Mouse (Mus musculus) left cerebral cortex, adult 2 months (tissue): ENCODE data around the gene Nln. TPM values are rescaled to one million over a fixed set of nuclear protein-coding genes. Genes with fewer than 3 reads are reported as not detected.

Experiments used
- DNase-seq, 2 experiments: peaks; one replicate each; pipeline ENCODE4 v3.0.0; 2021 to 2022; ENCODE audit warnings: low spot score in 2 of 2, mixed read lengths in 1 of 2; ENCODE audit errors: extremely low spot score in 1 of 2
- H3K27ac ChIP-seq: fragments of 200-600 bp; 2 replicates; pipeline ENCODE4 v1.8.1; 2022
- H3K4me3 ChIP-seq: fragments of 200-600 bp; 2 replicates; pipeline ENCODE4 v1.8.1; 2022
- CTCF ChIP-seq: fragments of 200-600 bp; IDR thresholded peaks from 2 replicates; pipeline ENCODE4 v1.8.1; 2022; ENCODE audit warnings: antibody characterized with exemption, mild to moderate bottlenecking, moderate library complexity
- intact Hi-C: fragments of 180-260 bp; cut with DNase I; formaldehyde crosslinking; loops from one replicate; pipeline ENCODE4 v1.15.1; 2025
- long read RNA-seq, 2 experiments: library from polyadenylated mRNA; stranded (forward); transcript quantifications; one replicate each; pipeline ENCODE4 v2.0.0; 2021; ENCODE audit warnings: borderline mapping rate in 2 of 2
- total RNA-seq, 2 experiments: library from RNA; stranded (reverse); gene quantifications; 2 replicates each; pipeline ENCODE4 v1.2.3; 2021

Nln gene
- 10 to 100 TPM; 24.1 to 27.0 TPM for total RNA-seq
- long read RNA-seq, experiment 1, full-length matches to known transcripts = 33 of 40 reads
- long read RNA-seq, experiment 1, partial matches to known transcripts = 4 of 40 reads
- long read RNA-seq, experiment 1, other reads (novel, unspliced or antisense) = 3 of 40 reads
- long read RNA-seq, experiment 2, full-length matches to known transcripts = 34 of 37 reads
- long read RNA-seq, experiment 2, partial matches to known transcripts = 2 of 37 reads
- long read RNA-seq, experiment 2, other reads (novel, unspliced or antisense) = 1 of 37 reads

- H3K27ac ChIP-seq = peak within 1 kb of the TSS; percentile 91
- intact Hi-C loops = loop anchor here (2.0 to 5.0 kb wide), 2 partner anchors 189 to 337 kb away; partner anchors contain the start of genes Erbin and Srek1
- peak within 1 kb of the TSS; percentile 95 for H3K4me3 ChIP-seq
- peak; percentile 80 to 81 for DNase-seq
- TF ChIP-seq CTCF = no peak
These were observed at the start of gene Nln, which contains the start of gene Sgtb for GRCm38 (mm10) chr13:104109288-104109815. TSS of gene Nln (minus strand) at chr13:104109614. TSS of gene Sgtb (plus strand) at chr13:104109741.

- Histone ChIP-seq H3K27ac (no peak overlapping the region), H3K4me3 (no peak overlapping the region)
- TF ChIP-seq CTCF = no peak
- no peak for DNase-seq
- intact Hi-C loops = no loop called here
These were observed 46.3 kb upstream of the Nln start for GRCm38 (mm10) chr13:104155686-104156085.

- H3K4me3 ChIP-seq = no peak overlapping the region
- no peak for DNase-seq
- intact Hi-C loops = no loop called here
- H3K27ac ChIP-seq = no peak overlapping the region
- no peak for TF ChIP-seq CTCF
These were observed 45.7 kb upstream of the Nln start for GRCm38 (mm10) chr13:104155106-104155505.

GRCm38 (mm10) chr13:104154180-104154579 lies 44.8 kb upstream of the Nln start:
- Histone ChIP-seq H3K27ac (no peak overlapping the region), H3K4me3 (no peak overlapping the region)
- intact Hi-C loops = no loop called here
- no peak for DNase-seq
- no peak for TF ChIP-seq CTCF

DNA sequence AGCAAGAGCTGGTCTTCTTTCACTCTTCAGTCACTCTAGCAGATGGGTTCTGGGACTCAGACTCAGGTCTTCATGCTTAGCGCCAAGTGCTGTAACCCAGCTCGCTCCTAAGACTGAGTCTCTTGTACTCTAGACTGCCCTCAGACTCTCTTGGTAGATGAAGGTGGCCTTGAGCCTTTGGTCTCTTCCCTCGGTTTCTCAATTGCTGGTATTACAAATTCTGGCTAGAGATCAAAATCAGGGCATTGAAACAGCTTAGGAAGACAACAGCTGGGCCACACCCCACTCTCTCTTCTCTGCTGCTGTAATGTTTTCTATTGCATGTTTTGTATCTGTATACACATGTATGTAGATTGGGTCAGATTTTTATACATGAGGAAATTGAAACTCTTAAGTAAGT lies 36.2 kb upstream of the Nln start:
- Histone ChIP-seq H3K27ac (no peak overlapping the region), H3K4me3 (no peak overlapping the region)
- TF ChIP-seq CTCF = no peak
- intact Hi-C loops = no loop called here
- no peak for DNase-seq

GRCm38 (mm10) chr13:104144871-104145270 lies 35.5 kb upstream of the Nln start:
- no peak for DNase-seq
- H3K4me3 ChIP-seq = no peak overlapping the region
- no peak overlapping the region; the same call in 1 of the 2 replicates for H3K27ac ChIP-seq
- intact Hi-C loops = no loop called here
- TF ChIP-seq CTCF = no peak

GRCm38 (mm10) chr13:104139369-104140209 lies 30.2 kb upstream of the Nln start:
- intact Hi-C loops = no loop called here
- H3K27ac ChIP-seq = no peak overlapping the region; the same call in 1 of the 2 replicates
- TF ChIP-seq CTCF = peak; percentile 91
- peak; percentile 74 to 76 for DNase-seq
- H3K4me3 ChIP-seq = no peak overlapping the region

DNA sequence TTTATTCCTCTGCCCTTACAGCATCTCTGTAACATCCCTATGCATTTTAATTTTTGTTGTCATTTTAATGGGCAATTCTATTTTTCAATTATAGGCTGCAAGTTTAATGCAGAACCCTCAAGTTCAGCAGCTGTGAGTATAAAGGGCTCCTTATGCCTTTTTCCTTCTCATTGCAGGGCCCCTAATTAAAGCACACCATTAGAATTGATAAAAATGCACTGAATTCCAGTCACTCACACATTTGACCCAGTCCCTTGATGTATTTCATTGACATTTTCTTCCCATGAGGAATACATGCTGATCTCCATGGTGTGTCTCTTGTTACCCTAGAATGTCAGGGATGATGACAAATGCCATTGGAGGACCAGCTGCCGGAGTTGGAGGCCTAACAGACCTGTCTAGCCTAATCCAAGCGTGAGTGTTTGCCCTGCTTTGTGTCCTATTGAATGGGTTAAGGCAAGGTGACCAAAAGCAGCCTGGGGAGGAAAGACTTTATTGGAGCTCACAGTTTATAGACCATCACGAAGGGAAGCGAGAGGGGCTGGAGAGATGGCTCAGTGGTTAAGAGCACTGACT lies 25.2 kb upstream of the Nln start:
- Histone ChIP-seq H3K4me3 (no peak overlapping the region), H3K27ac (no peak overlapping the region)
- intact Hi-C loops = no loop called here
- TF ChIP-seq CTCF = no peak
- DNase-seq = no peak

DNA sequence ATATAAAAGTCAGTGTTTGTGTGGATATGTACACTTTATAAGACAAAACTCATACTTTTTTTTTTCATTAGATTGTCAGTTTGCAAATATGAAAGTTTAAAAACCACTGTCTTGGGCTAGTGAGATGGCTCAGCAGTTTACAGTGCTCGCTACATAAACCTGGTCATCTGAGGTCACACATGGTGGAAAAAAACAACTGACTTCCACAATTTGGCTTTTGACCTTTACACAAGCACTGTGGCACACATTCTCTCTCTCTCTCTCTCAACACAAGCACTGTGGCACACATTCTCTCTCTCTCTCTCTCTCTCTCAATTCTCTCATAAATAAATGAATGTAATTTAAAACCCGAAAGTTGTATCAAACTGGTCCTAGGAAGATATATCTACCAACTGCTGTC lies 23.1 kb upstream of the Nln start:
- no peak for TF ChIP-seq CTCF
- intact Hi-C loops = no loop called here
- Histone ChIP-seq H3K27ac (no peak overlapping the region), H3K4me3 (no peak overlapping the region)
- no peak for DNase-seq

GRCm38 (mm10) chr13:104123662-104124381 lies 14.4 kb upstream of the Nln start:
- intact Hi-C loops = no loop called here
- TF ChIP-seq CTCF = no peak
- Histone ChIP-seq H3K27ac (no peak overlapping the region), H3K4me3 (no peak overlapping the region)
- no peak for DNase-seq

GRCm38 (mm10) chr13:104122078-104122840 lies 12.8 kb upstream of the Nln start:
- intact Hi-C loops = no loop called here

More at GRCm38 (mm10) chr13:104122078-104122840, 12.8 kb upstream of the Nln start:
- TF ChIP-seq CTCF = no peak
- no peak overlapping the region for H3K4me3 ChIP-seq
- DNase-seq = no peak
- no peak overlapping the region for H3K27ac ChIP-seq
